Mouse (Mus musculus): ENCODE data around the gene Sap30l. TPM values are rescaled to one million over a fixed set of nuclear protein-coding genes. Genes with fewer than 3 reads are reported as not detected.
"Not testable (repeated sequence)": the region's sequence is repeated elsewhere in the genome, so short reads cannot be mapped to it uniquely, and the experiment has no call there.

The Sap30l gene
- polyA plus RNA-seq, 1 experiment from 2014 or later = 6.6 TPM

- no peak overlapping the region for H3K4me3 ChIP-seq (replicated peaks; ENCODE audit: low read length)
- no peaks in the 10 kb centered on the region for H3K9me3 ChIP-seq (replicated peaks; ENCODE audit: control insufficient read depth, low read length)
- no peak overlapping the region for H3K9ac ChIP-seq (ENCODE audit: low read length)
- ATAC-seq (ENCODE audit: insufficient read depth, low FRiP score) = no peak
- H3K27me3 ChIP-seq (ENCODE audit: control insufficient read depth, insufficient read depth, low read length) = peaks cover 34% of the 10 kb centered on the region
- no peak overlapping the region for H3K4me2 ChIP-seq (ENCODE audit: low read depth, low read length)
- no peaks in the 10 kb centered on the region for H3K36me3 ChIP-seq (ENCODE audit: control insufficient read depth, insufficient read depth, low read length)
- WGBS = 19% methylated on average over 10 of the region's 10 CpGs
- peaks cover 8% of the 10 kb centered on the region; the same call in 1 of the 2 replicates for H3K4me1 ChIP-seq (ENCODE audit: control insufficient read depth, insufficient read depth, low read length)
- no peak overlapping the region for H3K27ac ChIP-seq (ENCODE audit: low read length)
These were observed 39.5 kb downstream of the Sap30l start for GRCm38 (mm10) chr11:57840986-57841385.

- Histone ChIP-seq H3K36me3 (ENCODE audit: control insufficient read depth, insufficient read depth, low read length) (no peaks in the 10 kb centered on the region), H3K4me2 (ENCODE audit: low read depth, low read length) (no peak overlapping the region), H3K4me3 (replicated peaks; ENCODE audit: low read length) (no peak overlapping the region), H3K27ac (ENCODE audit: low read length) (no peak overlapping the region), H3K9ac (ENCODE audit: low read length) (no peak overlapping the region), H3K4me1 (ENCODE audit: control insufficient read depth, insufficient read depth, low read length) (peaks cover 8% of the 10 kb centered on the region; the same call in 1 of the 2 replicates), H3K27me3 (ENCODE audit: control insufficient read depth, insufficient read depth, low read length) (peaks cover 30% of the 10 kb centered on the region), H3K9me3 (replicated peaks; ENCODE audit: control insufficient read depth, low read length) (no peaks in the 10 kb centered on the region)
- WGBS = 33% methylated on average over 7 of the region's 7 CpGs
- no peak for ATAC-seq (ENCODE audit: insufficient read depth, low FRiP score)
These were observed 40.0 kb downstream of the Sap30l start for GRCm38 (mm10) chr11:57841391-57841790.

- not testable (repeated sequence) for H3K9me3 ChIP-seq (replicated peaks; ENCODE audit: control insufficient read depth, low read length); H3K27ac ChIP-seq (ENCODE audit: low read length); H3K36me3 ChIP-seq (ENCODE audit: control insufficient read depth, insufficient read depth, low read length); H3K4me3 ChIP-seq (replicated peaks; ENCODE audit: low read length); H3K9ac ChIP-seq (ENCODE audit: low read length); ATAC-seq (ENCODE audit: insufficient read depth, low FRiP score); H3K4me1 ChIP-seq (ENCODE audit: control insufficient read depth, insufficient read depth, low read length); H3K4me2 ChIP-seq (ENCODE audit: low read depth, low read length); H3K27me3 ChIP-seq (ENCODE audit: control insufficient read depth, insufficient read depth, low read length)
- WGBS = 82% methylated on average over 8 of the region's 9 CpGs
These were observed 45.3 kb downstream of the Sap30l start for GRCm38 (mm10) chr11:57846421-57847363.

- no peaks in the 10 kb centered on the region for H3K9me3 ChIP-seq (replicated peaks; ENCODE audit: control insufficient read depth, low read length)
- WGBS = 59% methylated on average over 7 of the region's 7 CpGs
- no peak overlapping the region for H3K27ac ChIP-seq (ENCODE audit: low read length)
- H3K4me2 ChIP-seq (ENCODE audit: low read depth, low read length) = no peak overlapping the region
- no peak for ATAC-seq (ENCODE audit: insufficient read depth, low FRiP score)
- H3K4me3 ChIP-seq (replicated peaks; ENCODE audit: low read length) = no peak overlapping the region
- no peak overlapping the region for H3K9ac ChIP-seq (ENCODE audit: low read length)
- no peaks in the 10 kb centered on the region for H3K36me3 ChIP-seq (ENCODE audit: control insufficient read depth, insufficient read depth, low read length)
- peaks cover 6% of the 10 kb centered on the region; the same call in 1 of the 2 replicates for H3K27me3 ChIP-seq (ENCODE audit: control insufficient read depth, insufficient read depth, low read length)
- H3K4me1 ChIP-seq (ENCODE audit: control insufficient read depth, insufficient read depth, low read length) = no peaks in the 10 kb centered on the region
These were observed 46.0 kb downstream of the Sap30l start for GRCm38 (mm10) chr11:57847396-57847795.

- WGBS = 43% methylated on average over 7 of the region's 7 CpGs
- ATAC-seq (ENCODE audit: insufficient read depth, low FRiP score) = no peak
- Histone ChIP-seq H3K4me2 (ENCODE audit: low read depth, low read length) (no peak overlapping the region), H3K27me3 (ENCODE audit: control insufficient read depth, insufficient read depth, low read length) (peaks cover 6% of the 10 kb centered on the region; the same call in 1 of the 2 replicates), H3K9ac (ENCODE audit: low read length) (no peak overlapping the region), H3K4me1 (ENCODE audit: control insufficient read depth, insufficient read depth, low read length) (no peaks in the 10 kb centered on the region), H3K4me3 (replicated peaks; ENCODE audit: low read length) (no peak overlapping the region), H3K27ac (ENCODE audit: low read length) (no peak overlapping the region), H3K36me3 (ENCODE audit: control insufficient read depth, insufficient read depth, low read length) (no peaks in the 10 kb centered on the region), H3K9me3 (replicated peaks; ENCODE audit: control insufficient read depth, low read length) (no peaks in the 10 kb centered on the region)
These were observed 48.9 kb downstream of the Sap30l start for GRCm38 (mm10) chr11:57850298-57850697.

- H3K27ac ChIP-seq (ENCODE audit: low read length) = no peak overlapping the region
- H3K27me3 ChIP-seq (ENCODE audit: control insufficient read depth, insufficient read depth, low read length) = peaks cover 6% of the 10 kb centered on the region; the same call in 1 of the 2 replicates
- H3K4me3 ChIP-seq (replicated peaks; ENCODE audit: low read length) = no peak overlapping the region
- no peaks in the 10 kb centered on the region for H3K4me1 ChIP-seq (ENCODE audit: control insufficient read depth, insufficient read depth, low read length)
- no peaks in the 10 kb centered on the region for H3K36me3 ChIP-seq (ENCODE audit: control insufficient read depth, insufficient read depth, low read length)
- H3K4me2 ChIP-seq (ENCODE audit: low read depth, low read length) = no peak overlapping the region
- WGBS = 37% methylated on average over 3 of the region's 3 CpGs
- no peak overlapping the region for H3K9ac ChIP-seq (ENCODE audit: low read length)
- no peaks in the 10 kb centered on the region for H3K9me3 ChIP-seq (replicated peaks; ENCODE audit: control insufficient read depth, low read length)
- ATAC-seq (ENCODE audit: insufficient read depth, low FRiP score) = no peak
These were observed 49.5 kb downstream of the Sap30l start for GRCm38 (mm10) chr11:57850931-57851330.

GRCm38 (mm10) chr11:57853571-57853970 is 52.1 kb downstream of the Sap30l start:
- H3K9me3 ChIP-seq (replicated peaks; ENCODE audit: control insufficient read depth, low read length) = no peaks in the 10 kb centered on the region
- H3K4me2 ChIP-seq (ENCODE audit: low read depth, low read length) = no peak overlapping the region
- H3K4me3 ChIP-seq (replicated peaks; ENCODE audit: low read length) = no peak overlapping the region
- no peak overlapping the region for H3K9ac ChIP-seq (ENCODE audit: low read length)
- no peak overlapping the region for H3K27ac ChIP-seq (ENCODE audit: low read length)
- H3K27me3 ChIP-seq (ENCODE audit: control insufficient read depth, insufficient read depth, low read length) = 0 out of 2 replicates have a peak, but pooled peaks cover 3% of the 10 kb centered on the region
- 69% methylated on average over 6 of the region's 6 CpGs for WGBS
- no peaks in the 10 kb centered on the region for H3K36me3 ChIP-seq (ENCODE audit: control insufficient read depth, insufficient read depth, low read length)
- ATAC-seq (ENCODE audit: insufficient read depth, low FRiP score) = no peak
- H3K4me1 ChIP-seq (ENCODE audit: control insufficient read depth, insufficient read depth, low read length) = no peaks in the 10 kb centered on the region

- no peak overlapping the region for H3K4me2 ChIP-seq (ENCODE audit: low read depth, low read length)
- H3K9ac ChIP-seq (ENCODE audit: low read length) = no peak overlapping the region
- 45% methylated on average over 4 of the region's 4 CpGs for WGBS
- no peaks in the 10 kb centered on the region for H3K9me3 ChIP-seq (replicated peaks; ENCODE audit: control insufficient read depth, low read length)
- ATAC-seq (ENCODE audit: insufficient read depth, low FRiP score) = no peak
- H3K27ac ChIP-seq (ENCODE audit: low read length) = no peak overlapping the region
- no peaks in the 10 kb centered on the region for H3K36me3 ChIP-seq (ENCODE audit: control insufficient read depth, insufficient read depth, low read length)
- no peaks in the 10 kb centered on the region for H3K27me3 ChIP-seq (ENCODE audit: control insufficient read depth, insufficient read depth, low read length)
- no peaks in the 10 kb centered on the region for H3K4me1 ChIP-seq (ENCODE audit: control insufficient read depth, insufficient read depth, low read length)
- H3K4me3 ChIP-seq (replicated peaks; ENCODE audit: low read length) = no peak overlapping the region
These were observed 56.3 kb downstream of the Sap30l start for GRCm38 (mm10) chr11:57857709-57858108.
